Mouse (Mus musculus): ENCODE measurements at regions not wholly inside any gene's neighbourhood (a gene's known extent, or its start where the extent isn't known, plus 50 kb on each side); places are given as distances from the start of the nearest gene placed in this dataset.
A peak's percentile ranks its signal among the peaks of the same experiment; 100 is the strongest.

DNA sequence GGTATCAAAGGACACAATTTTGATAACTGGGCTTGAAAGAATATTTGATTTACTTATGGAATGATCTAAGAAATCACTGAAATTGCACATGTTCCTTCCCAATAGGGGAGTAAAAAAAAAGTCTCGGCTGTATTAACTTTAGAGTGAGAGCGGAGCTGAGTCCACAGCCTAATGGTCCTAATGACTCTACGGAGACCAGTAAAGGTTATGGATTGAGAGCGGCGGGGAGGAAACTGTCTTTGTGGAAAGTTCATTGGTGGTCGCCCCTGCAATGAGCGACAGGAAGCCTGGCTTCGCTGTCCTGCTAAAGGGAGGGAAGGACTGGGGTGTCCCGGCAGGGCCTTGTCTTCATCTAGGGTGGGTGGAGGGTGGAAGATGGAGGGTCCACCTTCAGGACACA lies 84.5 kb upstream of the Foxb1 start:
- Histone ChIP-seq H3K27ac (replicated peaks; ENCODE audit: insufficient read depth, low read depth, low read length) (no peak overlapping the region), H3K79me2 (ENCODE audit: control insufficient read depth, insufficient read depth, low read length) (no peaks in the 10 kb centered on the region), H3K27me3 (ENCODE audit: control insufficient read depth, insufficient read depth, low read length) (no peaks in the 10 kb centered on the region), H3K36me3 (ENCODE audit: control insufficient read depth, insufficient read depth, low read length) (no peaks in the 10 kb centered on the region), H3K4me3 (ENCODE audit: insufficient read depth, low read depth, low read length) (no peak overlapping the region), H3K4me1 (ENCODE audit: control insufficient read depth, insufficient read depth, low read length) (no peaks in the 10 kb centered on the region), H3K9ac (ENCODE audit: low read depth, low read length) (no peak overlapping the region)
- no peak for TF ChIP-seq POLR2A (IDR thresholded peaks at IDR 0.05; ENCODE audit: extremely low read depth, insufficient read depth, low read length)
- no peak for TF ChIP-seq CTCF (IDR thresholded peaks at IDR 0.05; ENCODE audit: low read depth, low read length)
- WGBS = 81% methylated on average over 9 of the region's 9 CpGs
- DNase-seq (ENCODE audit: extremely low read depth, low read depth, low spot score) = no peak

- H3K27me3 ChIP-seq (ENCODE audit: control insufficient read depth, insufficient read depth, low read length) = no peaks in the 10 kb centered on the region
- no peak for TF ChIP-seq POLR2A (IDR thresholded peaks at IDR 0.05; ENCODE audit: extremely low read depth, insufficient read depth, low read length)
- TF ChIP-seq CTCF (IDR thresholded peaks at IDR 0.05; ENCODE audit: low read depth, low read length) = no peak
- no peak overlapping the region for H3K27ac ChIP-seq (replicated peaks; ENCODE audit: insufficient read depth, low read depth, low read length)
- 92% methylated on average over 7 of the region's 7 CpGs for WGBS
- H3K4me1 ChIP-seq (ENCODE audit: control insufficient read depth, insufficient read depth, low read length) = no peaks in the 10 kb centered on the region
- no peak overlapping the region for H3K4me3 ChIP-seq (ENCODE audit: insufficient read depth, low read depth, low read length)
- no peaks in the 10 kb centered on the region for H3K36me3 ChIP-seq (ENCODE audit: control insufficient read depth, insufficient read depth, low read length)
- no peak for DNase-seq (ENCODE audit: extremely low read depth, low read depth, low spot score)
- no peak overlapping the region for H3K9ac ChIP-seq (ENCODE audit: low read depth, low read length)
- no peaks in the 10 kb centered on the region for H3K79me2 ChIP-seq (ENCODE audit: control insufficient read depth, insufficient read depth, low read length)
These were observed 95.9 kb upstream of the Foxb1 start for GRCm38 (mm10) chr9:69856621-69857020.

DNA sequence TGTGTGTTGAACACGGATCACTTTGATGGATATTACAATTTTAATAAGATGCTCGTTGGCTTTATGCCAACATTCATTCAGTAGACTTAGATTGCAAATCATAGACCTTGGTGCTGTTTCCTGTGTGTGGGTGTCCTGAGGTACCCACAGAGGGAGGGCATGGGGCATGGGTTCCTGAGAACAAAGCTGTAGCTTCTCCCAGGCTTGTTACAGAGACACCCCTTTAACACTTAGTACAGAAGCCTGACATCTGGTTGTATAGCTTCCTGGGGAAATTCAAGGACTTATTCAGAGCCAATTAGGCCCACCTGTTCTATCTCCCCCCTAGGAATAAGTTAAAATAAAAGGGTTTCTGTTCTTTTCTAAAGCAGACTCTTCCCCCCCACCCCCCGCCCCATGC lies 97.9 kb upstream of the Foxb1 start:
- H3K36me3 ChIP-seq (ENCODE audit: control insufficient read depth, insufficient read depth, low read length) = no peaks in the 10 kb centered on the region
- no peak overlapping the region for H3K27ac ChIP-seq (replicated peaks; ENCODE audit: insufficient read depth, low read depth, low read length)
- no peak overlapping the region for H3K4me3 ChIP-seq (ENCODE audit: insufficient read depth, low read depth, low read length)
- no peaks in the 10 kb centered on the region for H3K27me3 ChIP-seq (ENCODE audit: control insufficient read depth, insufficient read depth, low read length)
- no peak overlapping the region for H3K9ac ChIP-seq (ENCODE audit: low read depth, low read length)
- H3K79me2 ChIP-seq (ENCODE audit: control insufficient read depth, insufficient read depth, low read length) = no peaks in the 10 kb centered on the region
- 74% methylated on average over 3 of the region's 3 CpGs for WGBS
- no peak for DNase-seq (ENCODE audit: extremely low read depth, low read depth, low spot score)
- H3K4me1 ChIP-seq (ENCODE audit: control insufficient read depth, insufficient read depth, low read length) = no peaks in the 10 kb centered on the region
- no peak for TF ChIP-seq CTCF (IDR thresholded peaks at IDR 0.05; ENCODE audit: low read depth, low read length)
- no peak for TF ChIP-seq POLR2A (IDR thresholded peaks at IDR 0.05; ENCODE audit: extremely low read depth, insufficient read depth, low read length)

DNA sequence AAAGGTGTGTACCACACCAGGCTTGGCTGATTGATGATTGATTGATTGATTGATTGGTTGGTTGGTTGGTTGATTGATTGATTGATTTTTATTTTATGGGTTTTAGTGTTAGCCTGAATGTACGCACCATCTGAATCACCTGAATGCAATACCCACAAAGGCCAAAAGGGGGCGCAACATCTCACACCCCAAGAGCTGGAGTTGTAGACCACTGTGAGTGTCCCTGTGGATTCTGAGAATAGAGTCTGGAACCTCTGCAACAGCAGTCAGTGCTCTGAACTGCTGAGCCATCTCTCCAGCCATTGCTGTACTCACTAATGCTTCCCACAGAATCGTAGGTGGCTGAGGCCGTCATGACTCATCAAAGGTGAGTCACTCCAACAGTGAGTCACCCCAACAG lies 109.4 kb upstream of the Foxb1 start:
- Histone ChIP-seq H3K27ac (replicated peaks; ENCODE audit: insufficient read depth, low read depth, low read length) (no peak overlapping the region), H3K36me3 (ENCODE audit: control insufficient read depth, insufficient read depth, low read length) (no peaks in the 10 kb centered on the region), H3K4me1 (ENCODE audit: control insufficient read depth, insufficient read depth, low read length) (no peaks in the 10 kb centered on the region), H3K9ac (ENCODE audit: low read depth, low read length) (no peak overlapping the region), H3K27me3 (ENCODE audit: control insufficient read depth, insufficient read depth, low read length) (0 out of 2 replicates have a peak, but pooled peaks cover 2% of the 10 kb centered on the region), H3K79me2 (ENCODE audit: control insufficient read depth, insufficient read depth, low read length) (no peaks in the 10 kb centered on the region), H3K4me3 (ENCODE audit: insufficient read depth, low read depth, low read length) (no peak overlapping the region)
- WGBS = 78% methylated on average over 4 of the region's 4 CpGs
- TF ChIP-seq CTCF (IDR thresholded peaks at IDR 0.05; ENCODE audit: low read depth, low read length) (peak; percentile 10; the same call in 1 of the 2 replicates), POLR2A (IDR thresholded peaks at IDR 0.05; ENCODE audit: extremely low read depth, insufficient read depth, low read length) (no peak)
- no peak for DNase-seq (ENCODE audit: extremely low read depth, low read depth, low spot score)

GRCm38 (mm10) chr9:69886351-69886750 lies 102.9 kb upstream of the Bnip2 start:
- 58% methylated on average over 5 of the region's 5 CpGs for WGBS
- Histone ChIP-seq H3K79me2 (ENCODE audit: control insufficient read depth, insufficient read depth, low read length) (no peaks in the 10 kb centered on the region), H3K4me3 (ENCODE audit: insufficient read depth, low read depth, low read length) (no peak overlapping the region), H3K27me3 (ENCODE audit: control insufficient read depth, insufficient read depth, low read length) (no peaks in the 10 kb centered on the region), H3K4me1 (ENCODE audit: control insufficient read depth, insufficient read depth, low read length) (no peaks in the 10 kb centered on the region), H3K36me3 (ENCODE audit: control insufficient read depth, insufficient read depth, low read length) (no peaks in the 10 kb centered on the region), H3K9ac (ENCODE audit: low read depth, low read length) (no peak overlapping the region), H3K27ac (replicated peaks; ENCODE audit: insufficient read depth, low read depth, low read length) (no peak overlapping the region)
- no peak for DNase-seq (ENCODE audit: extremely low read depth, low read depth, low spot score)
- no peak for TF ChIP-seq POLR2A (IDR thresholded peaks at IDR 0.05; ENCODE audit: extremely low read depth, insufficient read depth, low read length)
- no peak for TF ChIP-seq CTCF (IDR thresholded peaks at IDR 0.05; ENCODE audit: low read depth, low read length)

DNA sequence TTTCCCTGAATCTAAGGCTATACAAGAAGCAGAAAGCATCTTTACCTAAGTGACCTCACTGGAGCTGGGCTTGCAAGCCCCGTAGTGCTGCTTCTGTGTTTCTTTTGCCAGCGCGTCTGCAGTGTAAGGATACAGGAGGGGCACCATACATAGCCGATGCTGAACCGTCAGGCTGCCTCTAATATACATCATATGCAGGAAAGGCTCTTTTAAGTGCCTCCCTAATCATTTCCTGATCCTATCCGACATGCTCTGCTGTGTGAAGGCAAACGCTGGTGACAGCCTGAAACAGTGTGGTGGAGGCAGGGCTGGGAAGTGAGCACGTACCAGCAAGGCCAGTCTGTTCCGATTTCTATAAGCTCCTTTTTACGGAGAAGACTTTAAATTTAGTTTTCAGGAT lies 91.2 kb upstream of the Bnip2 start:
- Histone ChIP-seq H3K36me3 (ENCODE audit: control insufficient read depth, insufficient read depth, low read length) (no peaks in the 10 kb centered on the region), H3K27ac (replicated peaks; ENCODE audit: insufficient read depth, low read depth, low read length) (no peak overlapping the region), H3K4me3 (ENCODE audit: insufficient read depth, low read depth, low read length) (no peak overlapping the region), H3K4me1 (ENCODE audit: control insufficient read depth, insufficient read depth, low read length) (no peaks in the 10 kb centered on the region), H3K79me2 (ENCODE audit: control insufficient read depth, insufficient read depth, low read length) (no peaks in the 10 kb centered on the region), H3K9ac (ENCODE audit: low read depth, low read length) (no peak overlapping the region), H3K27me3 (ENCODE audit: control insufficient read depth, insufficient read depth, low read length) (no peaks in the 10 kb centered on the region; the same call in 1 of the 2 replicates)
- no peak for DNase-seq (ENCODE audit: extremely low read depth, low read depth, low spot score)
- WGBS = 63% methylated on average over 10 of the region's 10 CpGs
- TF ChIP-seq POLR2A (IDR thresholded peaks at IDR 0.05; ENCODE audit: extremely low read depth, insufficient read depth, low read length) (no peak), CTCF (IDR thresholded peaks at IDR 0.05; ENCODE audit: low read depth, low read length) (no peak)

All from liver, adult 2 months (tissue).